Mouse (Mus musculus) stomach, postnatal 0 days (tissue): Measurements from ENCODE around the gene Heatr5b. TPM values are rescaled to one million over a fixed set of nuclear protein-coding genes. Genes with fewer than 3 reads are reported as not detected.

Experiments
- ATAC-seq: fragments of 200-750 bp; cut with Nextera tagmentation; 2 replicates; pipeline ENCODE4 v1.8.0; 2017; ENCODE audit not compliant: low FRiP score, low TSS enrichment
- DNase-seq: peaks from one replicate; pipeline ENCODE4 v3.0.0-alpha.2; 2016; ENCODE audit warnings: low spot score
- H3K27ac ChIP-seq: fragments of 300-500 bp; sonication (generic); replicated peaks from 2 replicates; pipeline ENCODE4 v1.5.1; 2014; ENCODE audit warnings: mild to moderate bottlenecking, control low read depth
- H3K27me3 ChIP-seq: fragments of 300-500 bp; sonication (generic); 2 replicates; pipeline ENCODE4 v1.6.1; 2014; ENCODE audit warnings: low read length; ENCODE audit not compliant: control insufficient read depth, insufficient read depth
- H3K36me3 ChIP-seq: fragments of 300-500 bp; sonication (generic); 2 replicates; pipeline ENCODE4 v1.6.1; 2014; ENCODE audit warnings: low read length, mixed read lengths; ENCODE audit not compliant: control insufficient read depth, insufficient read depth
- H3K4me1 ChIP-seq: fragments of 300-500 bp; sonication (generic); replicated peaks from 2 replicates; pipeline ENCODE4 v1.6.1; 2014; ENCODE audit warnings: antibody characterized with exemption; ENCODE audit not compliant: control insufficient read depth, insufficient read depth
- H3K4me2 ChIP-seq: fragments of 300-500 bp; sonication (generic); replicated peaks from 2 replicates; pipeline ENCODE4 v1.6.1; 2014; ENCODE audit warnings: low read depth, mild to moderate bottlenecking, control low read depth, moderate library complexity
- H3K4me3 ChIP-seq: fragments of 300-500 bp; sonication (generic); 2 replicates; pipeline ENCODE4 v1.5.1; 2014; ENCODE audit warnings: low read depth, low read length, control low read depth
- H3K9ac ChIP-seq: fragments of 300-500 bp; sonication (generic); 2 replicates; pipeline ENCODE4 v1.6.1; 2014; ENCODE audit warnings: mild to moderate bottlenecking, low read length, control low read depth, mixed read lengths
- H3K9me3 ChIP-seq: fragments of 300-500 bp; sonication (generic); 2 replicates; pipeline ENCODE4 v1.6.1; 2016; ENCODE audit warnings: low read length; ENCODE audit not compliant: control insufficient read depth
- CTCF ChIP-seq: IDR thresholded peaks from 2 replicates; pipeline ENCODE4 v1.5.1; 2016; ENCODE audit warnings: antibody characterized with exemption, low read depth, mild to moderate bottlenecking, moderate library complexity
- EP300 ChIP-seq: optimal IDR thresholded peaks from 2 replicates; pipeline ENCODE3; 2016; ENCODE audit warnings: antibody characterized with exemption
- WGBS: fragments of 180-500 bp; shearing (Covaris S2); extraction: QIAGEN DNeasy Blood & Tissue Kit; methylation state at CpG from one replicate; pipeline ENCODE4 v1.1.7; 2014; 5-methylcytosine and 5-hydroxymethylcytosine counted together
- polyA plus RNA-seq: library from polyadenylated mRNA; unstranded; fragments of >200 nt; fragmentation: Nextera tagmentation; extraction: Ambion mirVana; gene quantifications from 2 replicates; pipeline ENCODE4 v1.2.1, GENCODE M21; 2015

The Heatr5b gene
- polyA plus RNA-seq, 1 experiment from 2014 or later: 3.7 TPM

DNA sequence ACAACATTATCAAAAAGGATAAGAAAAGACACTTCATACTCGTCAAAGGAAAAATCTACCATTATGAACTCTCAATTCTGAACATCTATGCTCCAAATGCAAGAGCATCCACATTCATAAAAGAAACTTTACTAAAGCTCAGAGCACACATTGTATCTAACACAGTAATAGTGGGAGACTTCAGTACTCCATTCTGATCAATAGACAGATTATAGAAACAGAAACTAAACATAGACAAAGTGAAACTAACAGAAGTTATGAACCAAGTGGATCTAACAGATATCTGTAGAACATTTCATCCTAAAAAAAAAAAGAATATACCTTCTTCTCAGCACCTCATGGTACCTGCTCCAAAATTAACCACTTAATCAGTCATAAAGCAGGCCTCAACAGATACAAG lies 56.4 kb downstream of the Heatr5b start:
- Histone ChIP-seq H3K27ac (no peak overlapping the region), H3K9me3 (no peaks in the 10 kb centered on the region), H3K4me1 (no peaks in the 10 kb centered on the region), H3K36me3 (peaks cover 3% of the 10 kb centered on the region; the same call in 1 of the 2 replicates), H3K4me2 (no peak overlapping the region), H3K4me3 (no peak overlapping the region), H3K9ac (no peak overlapping the region), H3K27me3 (no peaks in the 10 kb centered on the region)
- DNase-seq: no peak
- WGBS: 91% methylated on average over 1 of the region's 1 CpGs
- no peak for ATAC-seq
- no peak for TF ChIP-seq CTCF
- no peak for TF ChIP-seq EP300

DNA sequence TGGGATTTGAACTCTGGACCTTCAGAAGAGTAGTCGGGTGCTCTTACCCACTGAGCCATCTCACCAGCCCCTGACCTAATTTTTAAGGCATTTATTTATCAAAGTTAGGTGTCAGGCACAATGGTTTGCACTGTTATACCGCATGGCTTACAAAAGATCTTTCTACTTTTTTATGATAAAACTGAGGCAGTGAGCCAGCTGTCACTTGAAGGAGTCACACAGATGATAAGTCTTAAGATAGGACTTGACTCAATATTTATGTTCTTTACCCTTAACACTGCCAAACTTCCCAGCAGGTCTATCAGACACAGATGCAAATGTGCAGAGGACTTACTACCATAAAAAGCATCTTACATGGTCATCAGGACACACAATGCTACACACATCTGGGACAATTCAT lies 62.8 kb downstream of the Heatr5b start:
- no peak for ATAC-seq
- no peak for TF ChIP-seq CTCF

DNA sequence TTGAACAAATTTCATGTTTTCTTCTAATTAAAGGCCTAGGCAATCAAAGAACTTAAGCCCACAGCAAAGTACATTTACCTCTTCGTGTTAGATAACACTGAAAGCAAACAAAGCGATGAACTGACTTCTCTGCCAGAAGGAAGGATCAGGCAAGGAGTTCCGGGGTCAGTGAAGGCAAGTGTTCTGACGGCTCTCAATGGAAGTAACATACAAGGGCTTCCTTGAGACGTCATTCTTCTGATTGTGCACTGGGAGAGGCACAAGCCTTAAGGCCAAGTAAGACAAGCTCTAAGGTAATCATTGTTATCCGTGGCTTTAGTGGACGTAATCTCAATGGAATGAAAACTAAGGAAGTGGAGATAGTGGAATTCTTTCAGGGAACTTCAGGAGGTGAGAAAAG lies 64.2 kb downstream of the Heatr5b start:
- Histone ChIP-seq H3K4me3 (no peak overlapping the region), H3K9ac (no peak overlapping the region), H3K4me1 (no peaks in the 10 kb centered on the region), H3K27ac (no peak overlapping the region), H3K4me2 (no peak overlapping the region), H3K9me3 (no peaks in the 10 kb centered on the region), H3K27me3 (no peaks in the 10 kb centered on the region), H3K36me3 (peaks cover 5% of the 10 kb centered on the region)
- peak; percentile 97 for ATAC-seq
- WGBS: 55% methylated on average over 7 of the region's 7 CpGs
- DNase-seq: peak; percentile 56
- TF ChIP-seq EP300 (no peak), CTCF (no peak)

More for the DNA sequence above, 62.8 kb downstream of the Heatr5b start:
- WGBS: 69% methylated on average over 2 of the region's 2 CpGs
- Histone ChIP-seq H3K4me3 (no peak overlapping the region), H3K9me3 (no peaks in the 10 kb centered on the region), H3K27ac (no peak overlapping the region), H3K4me2 (no peak overlapping the region), H3K36me3 (peaks cover 5% of the 10 kb centered on the region), H3K9ac (no peak overlapping the region), H3K27me3 (no peaks in the 10 kb centered on the region), H3K4me1 (no peaks in the 10 kb centered on the region)
- no peak for DNase-seq

DNA sequence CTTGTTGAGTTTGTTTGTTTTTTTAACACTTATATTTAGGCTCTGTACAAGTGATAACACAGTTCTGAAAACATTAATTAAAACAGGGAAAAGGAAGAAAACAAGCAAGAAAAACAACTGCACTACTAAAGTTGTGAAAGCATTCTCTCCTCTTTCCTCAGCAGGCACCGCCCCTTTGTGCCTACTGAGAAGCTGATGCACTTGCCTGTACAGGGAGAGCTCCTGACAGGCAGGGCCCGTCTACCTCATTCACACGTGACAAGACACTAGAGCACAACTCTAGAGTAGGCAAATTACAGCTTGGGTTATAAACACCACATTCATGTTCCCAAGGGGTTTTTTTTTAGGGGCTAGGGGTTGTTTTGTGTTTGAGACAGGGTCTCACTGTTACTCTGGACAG lies 65.8 kb downstream of the Heatr5b start:
- Histone ChIP-seq H3K4me3 (no peak overlapping the region), H3K27me3 (no peaks in the 10 kb centered on the region), H3K9me3 (no peaks in the 10 kb centered on the region), H3K36me3 (peaks cover 6% of the 10 kb centered on the region), H3K9ac (no peak overlapping the region), H3K27ac (no peak overlapping the region), H3K4me2 (no peak overlapping the region), H3K4me1 (no peaks in the 10 kb centered on the region)
- ATAC-seq (no peak), DNase-seq (no peak)
- WGBS: 79% methylated on average over 3 of the region's 3 CpGs
- TF ChIP-seq CTCF (no peak), EP300 (no peak)

DNA sequence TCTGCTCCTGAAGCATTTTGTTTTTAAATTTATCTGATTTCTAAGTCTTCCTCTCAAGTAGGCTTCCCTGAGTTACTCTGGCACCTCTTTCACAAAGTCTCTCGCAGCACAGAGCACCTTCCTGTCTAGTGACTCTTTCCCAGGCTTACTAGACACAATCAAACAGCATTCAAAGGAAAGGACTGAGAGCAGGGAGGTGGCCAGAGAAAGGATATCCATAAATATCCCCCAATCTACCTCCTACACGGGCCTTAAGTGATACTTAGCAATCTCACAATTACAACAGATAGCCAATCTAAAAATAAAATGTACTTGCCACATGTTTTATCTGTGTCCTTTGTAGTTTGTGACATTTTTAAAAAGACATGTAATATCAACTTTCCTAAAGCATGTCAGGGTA lies 66.2 kb downstream of the Heatr5b start:
- H3K4me2 ChIP-seq: no peak overlapping the region
- no peak overlapping the region for H3K4me3 ChIP-seq
- TF ChIP-seq EP300 (no peak), CTCF (no peak)
- H3K27ac ChIP-seq: no peak overlapping the region
- DNase-seq: no peak
- no peaks in the 10 kb centered on the region for H3K9me3 ChIP-seq
- H3K27me3 ChIP-seq: no peaks in the 10 kb centered on the region
- H3K4me1 ChIP-seq: no peaks in the 10 kb centered on the region
- no peak overlapping the region for H3K9ac ChIP-seq
- 68% methylated on average over 2 of the region's 2 CpGs for WGBS
- peaks cover 10% of the 10 kb centered on the region for H3K36me3 ChIP-seq
- ATAC-seq: no peak

DNA sequence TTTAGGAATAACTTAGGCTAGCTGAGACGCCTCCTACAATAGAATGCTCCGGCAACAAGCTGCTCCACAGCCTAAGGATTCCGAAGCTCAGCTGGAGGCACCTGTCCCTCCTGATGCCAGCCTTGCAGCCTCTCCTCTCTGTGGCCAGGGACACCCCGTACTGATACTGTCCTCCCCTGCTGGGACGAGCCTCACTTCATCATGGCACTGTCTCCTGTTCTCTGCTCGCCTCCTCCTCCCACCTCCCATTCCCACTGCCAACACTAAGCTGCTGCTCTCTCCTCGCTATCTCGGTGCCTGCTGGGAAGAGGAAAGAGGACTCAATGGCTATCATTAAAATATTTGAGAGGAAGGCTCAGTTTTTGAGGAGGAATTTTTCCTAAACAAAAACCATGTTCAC lies 67.6 kb downstream of the Heatr5b start:
- no peak for ATAC-seq
- DNase-seq: no peak
- no peak overlapping the region for H3K4me2 ChIP-seq
- peaks cover 10% of the 10 kb centered on the region for H3K36me3 ChIP-seq
- H3K4me1 ChIP-seq: no peaks in the 10 kb centered on the region
- H3K9ac ChIP-seq: no peak overlapping the region
- no peak overlapping the region for H3K27ac ChIP-seq
- H3K4me3 ChIP-seq: no peak overlapping the region
- no peak for TF ChIP-seq EP300
- TF ChIP-seq CTCF: no peak
- H3K27me3 ChIP-seq: no peaks in the 10 kb centered on the region
- WGBS: 69% methylated on average over 8 of the region's 8 CpGs
- H3K9me3 ChIP-seq: no peaks in the 10 kb centered on the region
